Mouse (Mus musculus) erythroblast, adult 5-6 weeks (primary cell): ENCODE results near the gene Psg18. TPM values are rescaled to one million over a fixed set of nuclear protein-coding genes. Genes with fewer than 3 reads are reported as not detected.
"Not testable (repeated sequence)": the region's sequence is repeated elsewhere in the genome, so short reads cannot be mapped to it uniquely, and the experiment has no call there.

Experiments used
- ATAC-seq: replicated peaks from 2 replicates; pipeline ENCODE4 v1.8.0; 2016; ENCODE audit warnings: moderate number of reproducible peaks, mild to moderate bottlenecking, moderate TSS enrichment, inconsistent platforms; ENCODE audit not compliant: poor library complexity, low FRiP score, severe bottlenecking
- total RNA-seq, 2 experiments: library from RNA; stranded (forward) in 1 of 2; stranded (reverse) in 1 of 2; fragments of 150-400 nt in 1 of 2; fragments of 200-764, 138-1000 nt in 1 of 2; gene quantifications; 2 replicates each; pipeline versions ENCODE4 v1.2.3 to v1.2.4; 2015 to 2017; ENCODE audit warnings: low replicate concordance in 2 of 2

Gene Psg18
- not detected in 2 replicates for total RNA-seq (2015; ENCODE audit: low replicate concordance)
- not detected in 2 replicates for total RNA-seq (2017; ENCODE audit: low replicate concordance)

GRCm38 (mm10) chr7:18354909-18355308 lies at the start of gene Psg18:
Gene Psg18 (minus strand): TSS chr7:18355009.
- ATAC-seq, result not testable (repeated sequence)

- no peak for ATAC-seq
Measured at GRCm38 (mm10) chr7:18403407-18403806, 48.6 kb upstream of the Psg18 start.

- ATAC-seq, result no peak
Measured at GRCm38 (mm10) chr7:18402527-18403237, 47.9 kb upstream of the Psg18 start.

GRCm38 (mm10) chr7:18391483-18391882 lies 36.7 kb upstream of the Psg18 start:
- ATAC-seq, result not testable (repeated sequence)

- ATAC-seq, result no peak
Measured at GRCm38 (mm10) chr7:18378295-18378694, 23.5 kb upstream of the Psg18 start.

- ATAC-seq, result not testable (repeated sequence)
Measured at GRCm38 (mm10) chr7:18335411-18335810, 19.4 kb downstream of the Psg18 start.

Other genes starting within 250 kb of the Psg18 start
- gene Igfl3, start 178.5 kb downstream of the Psg18 start, total RNA-seq (2015; ENCODE audit: low replicate concordance), result not detected in 2 replicates
- gene Igfl3, start 178.5 kb downstream of the Psg18 start, total RNA-seq (2017; ENCODE audit: low replicate concordance), result not detected in 2 replicates
- not detected in 2 replicates for gene Mill1, start 109.7 kb downstream of the Psg18 start, total RNA-seq (2015; ENCODE audit: low replicate concordance)
- gene Mill1, start 109.7 kb downstream of the Psg18 start, total RNA-seq (2017; ENCODE audit: low replicate concordance), result not detected in 2 replicates
- not detected in 2 replicates for gene Psg28, start 77.0 kb upstream of the Psg18 start, total RNA-seq (2015; ENCODE audit: low replicate concordance)
- gene Psg28, start 77.0 kb upstream of the Psg18 start, total RNA-seq (2017; ENCODE audit: low replicate concordance), result 0.85 TPM in 1 of 2 replicates, not detected in the other
- not detected in 2 replicates for gene Psg26, start 129.2 kb upstream of the Psg18 start, total RNA-seq (2015; ENCODE audit: low replicate concordance)
- 0.17 TPM in 1 of 2 replicates, not detected in the other for gene Psg26, start 129.2 kb upstream of the Psg18 start, total RNA-seq (2017; ENCODE audit: low replicate concordance)
- gene Psg25, start 177.3 kb upstream of the Psg18 start, total RNA-seq (2015; ENCODE audit: low replicate concordance), result not detected in 2 replicates
- 0.14 TPM in 1 of 2 replicates, not detected in the other for gene Psg25, start 177.3 kb upstream of the Psg18 start, total RNA-seq (2017; ENCODE audit: low replicate concordance)
- not detected in 2 replicates for gene Psg27, start 212.3 kb upstream of the Psg18 start, total RNA-seq (2015; ENCODE audit: low replicate concordance)
- gene Psg27, start 212.3 kb upstream of the Psg18 start, total RNA-seq (2017; ENCODE audit: low replicate concordance), result not detected in 2 replicates